Mouse (Mus musculus) heart, adult 2 months (tissue): ENCODE results near the gene Il5. TPM values are rescaled to one million over a fixed set of nuclear protein-coding genes. Genes with fewer than 3 reads are reported as not detected.

Experiments
- DNase-seq, 2 experiments: peaks; one replicate each; pipeline ENCODE4 v3.0.0; 2021
- H3K27ac ChIP-seq: fragments of 200-600 bp; 2 replicates; pipeline ENCODE4 v1.8.1; 2022
- H3K27me3 ChIP-seq: fragments of 200-500 bp; 2 replicates; pipeline ENCODE4 v1.6.1; 2012; ENCODE audit warnings: mild to moderate bottlenecking, low read length, inconsistent platforms, mixed read lengths; ENCODE audit not compliant: control insufficient read depth, insufficient read depth
- H3K36me3 ChIP-seq: fragments of 200-500 bp; 2 replicates; pipeline ENCODE4 v1.6.1; 2012; ENCODE audit warnings: low read length, inconsistent platforms; ENCODE audit not compliant: control insufficient read depth, insufficient read depth
- H3K4me1 ChIP-seq: fragments of 200-500 bp; 2 replicates; pipeline ENCODE4 v1.6.1; 2011; ENCODE audit warnings: low read length; ENCODE audit not compliant: control insufficient read depth, insufficient read depth
- H3K4me3 ChIP-seq: fragments of 200-600 bp; 2 replicates; pipeline ENCODE4 v1.8.1; 2022
- H3K79me2 ChIP-seq: fragments of 200-500 bp; replicated peaks from 2 replicates; pipeline ENCODE4 v1.6.1; 2012; ENCODE audit warnings: mild to moderate bottlenecking, inconsistent platforms, low read length, moderate library complexity, mixed read lengths; ENCODE audit not compliant: control insufficient read depth, insufficient read depth
- H3K9ac ChIP-seq: fragments of 200-500 bp; 2 replicates; pipeline ENCODE4 v1.6.1; 2012; ENCODE audit warnings: low read depth, mild to moderate bottlenecking, control low read depth, inconsistent platforms, low read length, mixed read lengths
- CTCF ChIP-seq: fragments of 200-600 bp; IDR thresholded peaks from 2 replicates; pipeline ENCODE4 v1.8.1; 2022; ENCODE audit warnings: antibody characterized with exemption, mild to moderate bottlenecking, moderate library complexity
- EP300 ChIP-seq: fragments of 200-500 bp; IDR thresholded peaks from 2 replicates; pipeline ENCODE4 v1.6.1; 2011; ENCODE audit warnings: low read depth, low read length, control low read depth; ENCODE audit not compliant: insufficient read depth
- POLR2A ChIP-seq: fragments of 200-500 bp; IDR thresholded peaks from 2 replicates; pipeline ENCODE4 v1.6.1; 2011; ENCODE audit warnings: mild to moderate bottlenecking, low read depth, low read length, control low read depth; ENCODE audit not compliant: insufficient read depth
- WGBS: fragments of 180-500 bp; shearing (Covaris S2); methylation state at CpG from one replicate; pipeline ENCODE4 v1.1.7; 2018; 5-methylcytosine and 5-hydroxymethylcytosine counted together
- intact Hi-C: fragments of 180-260 bp; cut with DNase I; formaldehyde crosslinking; loops from one replicate; pipeline ENCODE4 v1.15.1; 2025
- polyA plus RNA-seq: library from polyadenylated mRNA; depleted of rRNA; stranded (reverse); fragments of >200 nt; gene quantifications from 2 replicates; pipeline ENCODE4 v1.2.3, GENCODE M21; 2012
- total RNA-seq, 2 experiments: library from RNA; stranded (reverse); gene quantifications; 2 replicates each; pipeline ENCODE4 v1.2.3; 2021

Gene Il5
- total and polyA plus RNA-seq, 3 experiments, result 0.21 TPM; not detected in 2

DNA sequence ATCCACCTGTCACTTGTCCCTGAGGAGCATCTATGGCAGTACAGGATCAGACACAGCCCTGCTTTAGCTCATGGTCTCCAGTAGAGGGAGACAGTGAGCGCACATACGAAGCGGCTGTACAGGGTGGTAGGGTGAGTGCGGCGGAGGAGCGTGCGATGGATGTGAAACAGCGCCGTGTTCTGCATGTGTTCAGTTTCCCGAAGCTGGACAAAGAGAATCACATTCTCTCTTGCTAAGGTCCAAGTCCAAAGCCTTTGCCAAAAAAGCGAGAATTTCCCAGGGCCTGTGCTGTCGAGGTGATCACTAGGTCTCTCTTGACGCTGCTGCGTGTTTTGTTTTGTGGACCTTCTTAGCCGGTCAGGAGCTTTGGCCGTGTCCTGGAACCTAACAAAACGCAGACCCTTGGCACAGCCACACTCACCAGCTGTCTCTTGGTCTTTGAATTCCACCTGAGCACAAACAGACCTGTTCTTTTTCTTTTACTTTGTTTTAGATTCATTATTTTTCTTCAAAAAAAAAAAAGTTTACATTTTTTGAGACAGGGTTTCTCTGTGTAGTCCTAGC, 15.2 kb downstream of the Il5 start:
- Histone ChIP-seq H3K4me3 (peak overlapping the region; percentile 24; the same call in 1 of the 2 replicates), H3K9ac (no peak overlapping the region), H3K27me3 (no peaks in the 10 kb centered on the region), H3K27ac (no peak overlapping the region), H3K4me1 (no peaks in the 10 kb centered on the region), H3K36me3 (no peaks in the 10 kb centered on the region), H3K79me2 (no peaks in the 10 kb centered on the region)
- TF ChIP-seq CTCF, result peak; percentile 96
- 0 out of 2 replicates have a peak, but pooled peaks have one; percentile 29 for TF ChIP-seq EP300
- TF ChIP-seq POLR2A, result no peak
- intact Hi-C loops, result loop anchor here (2.0 to 10.0 kb wide), 4 partner anchors 115 to 265 kb away; partner anchors contain the start of gene Gm9837
- DNase-seq, result peak; percentile 61 to 66
- WGBS, result 24% methylated on average over 17 of the region's 17 CpGs

DNA sequence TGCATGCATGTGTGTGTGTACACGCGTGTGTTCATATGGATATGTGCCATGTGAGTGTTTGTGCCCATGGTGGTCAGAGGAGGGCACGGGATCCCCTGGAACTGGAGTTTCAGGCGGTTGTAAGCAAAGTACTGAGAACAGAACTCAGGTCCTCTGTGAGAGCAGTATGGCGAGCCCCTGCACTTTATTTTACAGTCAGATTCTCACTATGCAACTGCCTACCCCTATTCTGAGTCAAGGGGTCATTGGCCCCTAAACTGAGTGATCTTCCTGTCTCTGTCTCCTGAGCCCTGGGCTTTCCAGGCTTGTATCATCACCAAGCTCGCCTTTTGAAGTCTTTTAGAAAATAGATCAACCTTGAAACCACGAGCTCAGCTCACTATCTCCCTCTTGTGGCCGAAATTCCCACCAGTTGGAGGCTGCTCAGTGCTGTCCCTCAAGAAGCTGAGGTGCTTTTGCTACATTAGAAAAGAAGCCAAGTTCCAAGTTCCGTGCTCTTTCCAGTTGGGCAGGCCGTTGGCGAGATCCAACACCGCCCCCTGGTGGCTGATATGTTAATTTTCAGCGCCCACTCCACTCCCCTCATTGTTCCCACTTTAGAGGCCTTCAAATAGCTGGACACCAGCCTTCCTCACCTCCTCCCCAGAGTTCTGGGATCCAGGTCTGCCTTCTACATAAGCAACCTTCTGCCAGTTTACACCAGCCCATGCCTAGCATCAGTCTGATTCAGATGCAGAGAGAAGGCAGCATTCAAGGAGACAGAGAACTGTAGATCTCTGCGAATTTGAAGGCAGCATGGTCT, 16.4 kb downstream of the Il5 start:
- Histone ChIP-seq H3K27ac (peak overlapping the region; percentile 29; the same call in 1 of the 2 replicates), H3K4me1 (no peaks in the 10 kb centered on the region)
- 46% methylated on average over 14 of the region's 14 CpGs for WGBS

DNA sequence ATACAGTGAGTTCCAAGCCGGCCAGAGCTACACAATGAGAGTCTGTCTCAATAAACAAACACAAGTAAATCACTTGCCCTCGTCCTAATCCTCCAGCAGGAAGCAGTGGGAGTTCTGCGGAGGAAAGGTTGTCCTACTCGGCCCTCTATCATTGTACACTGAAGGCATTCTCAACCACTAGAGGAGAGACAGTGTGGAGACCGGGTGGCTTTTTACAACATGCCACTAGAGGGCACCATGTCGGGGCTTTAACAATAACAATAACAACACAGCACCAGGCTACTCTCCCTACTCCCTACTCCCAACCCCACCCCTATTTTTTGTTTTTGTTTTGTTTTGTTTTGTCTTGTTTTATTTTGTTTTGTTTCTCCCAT, 17.0 kb downstream of the Il5 start:
- intact Hi-C loops, result loop anchor here (2.0 to 10.0 kb wide), 3 partner anchors 135 to 267 kb away; partner anchors contain the start of gene Gm9837
- 19% methylated on average over 6 of the region's 6 CpGs for WGBS

More for the DNA sequence above, 16.4 kb downstream of the Il5 start:
- H3K4me3 ChIP-seq, result no peak overlapping the region
- H3K9ac ChIP-seq, result no peak overlapping the region
- H3K27me3 ChIP-seq, result no peaks in the 10 kb centered on the region
- intact Hi-C loops, result loop anchor here (2.0 to 10.0 kb wide), 3 partner anchors 136 to 266 kb away; partner anchors contain the start of gene Gm9837
- peak; percentile 66 to 75 for DNase-seq
- H3K36me3 ChIP-seq, result no peaks in the 10 kb centered on the region
- TF ChIP-seq EP300, result no peak
- TF ChIP-seq POLR2A, result no peak
- peak; percentile 74 for TF ChIP-seq CTCF
- no peaks in the 10 kb centered on the region for H3K79me2 ChIP-seq

DNA sequence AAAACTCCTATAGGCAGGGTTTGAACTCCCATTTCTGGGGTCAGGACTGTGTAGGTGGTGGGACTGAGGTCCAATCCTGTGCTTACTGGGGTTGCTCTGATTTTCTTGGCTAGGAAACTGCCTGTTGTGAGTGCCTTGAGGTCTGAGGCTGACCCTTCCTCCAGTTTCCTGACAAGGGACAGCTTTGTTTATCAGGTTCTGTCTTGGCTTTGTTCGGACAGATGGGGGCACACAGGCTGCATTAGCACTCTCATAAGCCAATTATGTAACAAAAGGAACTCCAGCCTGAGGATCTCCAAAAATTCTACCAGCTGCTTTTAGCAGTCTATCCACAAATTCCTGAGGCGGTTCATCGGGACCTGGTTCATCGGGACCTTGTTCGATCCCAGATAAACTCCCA, 21.8 kb downstream of the Il5 start:
- no peaks in the 10 kb centered on the region for H3K79me2 ChIP-seq
- no peaks in the 10 kb centered on the region for H3K36me3 ChIP-seq
- no peak overlapping the region for H3K4me3 ChIP-seq
- no peaks in the 10 kb centered on the region for H3K27me3 ChIP-seq
- peak in 1 of 2 experiments; percentile 31 for DNase-seq
- 13% methylated on average over 5 of the region's 5 CpGs for WGBS
- intact Hi-C loops, result no loop called here
- no peak overlapping the region for H3K9ac ChIP-seq
- H3K27ac ChIP-seq, result peak overlapping the region; percentile 34; the same call in 1 of the 2 replicates
- TF ChIP-seq CTCF (peak; percentile 68), EP300 (peak; percentile 72; the same call in 1 of the 2 replicates), POLR2A (0 out of 2 replicates have a peak, but pooled peaks have one; percentile 15)
- H3K4me1 ChIP-seq, result peaks cover 2% of the 10 kb centered on the region

More for the DNA sequence above, 17.0 kb downstream of the Il5 start:
- no peak overlapping the region for H3K9ac ChIP-seq
- H3K27ac ChIP-seq, result peak overlapping the region; percentile 29; the same call in 1 of the 2 replicates
- TF ChIP-seq EP300, result 0 out of 2 replicates have a peak, but pooled peaks have one; percentile 18
- no peak for TF ChIP-seq POLR2A
- peak; percentile 69 for TF ChIP-seq CTCF
- no peaks in the 10 kb centered on the region for H3K27me3 ChIP-seq
- H3K79me2 ChIP-seq, result no peaks in the 10 kb centered on the region
- no peaks in the 10 kb centered on the region for H3K36me3 ChIP-seq
- DNase-seq, result peak; percentile 65 to 68
- no peak overlapping the region for H3K4me3 ChIP-seq
- peaks cover 2% of the 10 kb centered on the region for H3K4me1 ChIP-seq

DNA sequence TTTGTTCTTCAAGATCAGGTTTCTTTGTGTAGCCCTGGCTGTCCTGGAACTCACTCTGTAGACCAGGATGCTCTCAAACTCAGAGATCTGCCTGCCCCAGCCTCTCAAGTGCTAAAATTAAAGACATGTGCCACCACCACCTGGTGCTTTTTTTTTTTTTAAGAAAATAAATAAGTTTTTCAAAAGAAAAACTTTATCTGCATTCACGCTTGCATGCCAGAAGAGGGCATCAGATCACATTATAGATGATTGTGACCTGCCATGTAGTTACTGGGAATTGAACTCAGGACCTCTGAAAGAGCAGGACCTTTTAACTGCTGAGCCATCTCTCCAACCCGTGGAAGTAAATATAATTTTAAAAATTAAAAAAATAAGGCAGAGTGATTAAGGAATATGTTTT, 24.7 kb downstream of the Il5 start:
- Histone ChIP-seq H3K4me3 (no peak overlapping the region), H3K79me2 (no peaks in the 10 kb centered on the region), H3K27ac (no peak overlapping the region), H3K9ac (no peak overlapping the region), H3K4me1 (peaks cover 2% of the 10 kb centered on the region), H3K36me3 (no peaks in the 10 kb centered on the region), H3K27me3 (no peaks in the 10 kb centered on the region)
- TF ChIP-seq POLR2A (no peak), CTCF (peak; percentile 38)
- WGBS, result 90% methylated on average over 2 of the region's 2 CpGs
- intact Hi-C loops, result no loop called here
- no peak for DNase-seq
